Mouse (Mus musculus): ENCODE data around the gene Mcm7. TPM values are rescaled to one million over a fixed set of nuclear protein-coding genes. Genes with fewer than 3 reads are reported as not detected.

Mcm7 gene
- polyA plus RNA-seq, 1 experiment from 2014 or later = 72.3 TPM

- Histone ChIP-seq H3K27ac (ENCODE audit: low read length) (peak within 1 kb of the TSS; percentile 89), H3K9me3 (replicated peaks; ENCODE audit: control insufficient read depth, low read length, poor library complexity, severe bottlenecking) (no peaks in the 10 kb centered on the region), H3K4me1 (ENCODE audit: control insufficient read depth, insufficient read depth, low read length) (peaks cover 18% of the 10 kb centered on the region), H3K27me3 (ENCODE audit: control insufficient read depth, insufficient read depth, low read depth, low read length) (no peaks in the 10 kb centered on the region), H3K36me3 (ENCODE audit: control insufficient read depth, insufficient read depth, low read length) (peaks cover 12% of the 10 kb centered on the region), H3K9ac (ENCODE audit: low read depth, low read length) (peak within 1 kb of the TSS; percentile 94), H3K4me3 (ENCODE audit: low read depth, low read length) (peak within 1 kb of the TSS; percentile 73), H3K4me2 (ENCODE audit: low read length) (peak within 1 kb of the TSS; percentile 85)
- peak; percentile 86 for ATAC-seq
- WGBS = 7% methylated on average over 54 of the region's 54 CpGs
Measured at GRCm38 (mm10) chr5:138193771-138194727, 21.8 kb upstream of the Mcm7 start, which contains the start of gene Mblac1. Gene Mblac1, plus strand, starts transcription at chr5:138194314.

GRCm38 (mm10) chr5:138187661-138188306, 15.6 kb upstream of the Mcm7 start:
- Histone ChIP-seq H3K4me3 (ENCODE audit: low read depth, low read length) (peak overlapping the region; percentile 80), H3K36me3 (ENCODE audit: control insufficient read depth, insufficient read depth, low read length) (peaks cover 12% of the 10 kb centered on the region), H3K4me1 (ENCODE audit: control insufficient read depth, insufficient read depth, low read length) (peaks cover 18% of the 10 kb centered on the region), H3K9me3 (replicated peaks; ENCODE audit: control insufficient read depth, low read length, poor library complexity, severe bottlenecking) (no peaks in the 10 kb centered on the region), H3K27me3 (ENCODE audit: control insufficient read depth, insufficient read depth, low read depth, low read length) (no peaks in the 10 kb centered on the region), H3K27ac (ENCODE audit: low read length) (peak overlapping the region; percentile 82), H3K9ac (ENCODE audit: low read depth, low read length) (peak overlapping the region; percentile 81), H3K4me2 (ENCODE audit: low read length) (peak overlapping the region; percentile 68)
- 1% methylated on average over 10 of the region's 10 CpGs for WGBS
- peak; percentile 87 for ATAC-seq

GRCm38 (mm10) chr5:138186950-138187638, 14.9 kb upstream of the Mcm7 start, which contains the start of the genes Taf6 and Cnpy4:
Gene Taf6, minus strand, starts transcription at chr5:138187451.
Gene Cnpy4, plus strand, starts transcription at chr5:138187485.
- Histone ChIP-seq H3K9me3 (replicated peaks; ENCODE audit: control insufficient read depth, low read length, poor library complexity, severe bottlenecking) (no peaks in the 10 kb centered on the region), H3K27ac (ENCODE audit: low read length) (peak within 1 kb of the TSS; percentile 82), H3K36me3 (ENCODE audit: control insufficient read depth, insufficient read depth, low read length) (peaks cover 9% of the 10 kb centered on the region), H3K4me1 (ENCODE audit: control insufficient read depth, insufficient read depth, low read length) (peaks cover 18% of the 10 kb centered on the region), H3K9ac (ENCODE audit: low read depth, low read length) (peak within 1 kb of the TSS; percentile 86), H3K27me3 (ENCODE audit: control insufficient read depth, insufficient read depth, low read depth, low read length) (no peaks in the 10 kb centered on the region), H3K4me2 (ENCODE audit: low read length) (peak within 1 kb of the TSS; percentile 68), H3K4me3 (ENCODE audit: low read depth, low read length) (peak within 1 kb of the TSS; percentile 80)
- under 1% methylated on average over 31 of the region's 31 CpGs for WGBS
- ATAC-seq = peak; percentile 82

GRCm38 (mm10) chr5:138173217-138173616, 995 bp upstream of the Mcm7 start:
- ATAC-seq = no peak
- Histone ChIP-seq H3K36me3 (ENCODE audit: control insufficient read depth, insufficient read depth, low read length) (peaks cover 41% of the 10 kb centered on the region), H3K4me1 (ENCODE audit: control insufficient read depth, insufficient read depth, low read length) (peaks cover 25% of the 10 kb centered on the region), H3K9me3 (replicated peaks; ENCODE audit: control insufficient read depth, low read length, poor library complexity, severe bottlenecking) (no peaks in the 10 kb centered on the region), H3K9ac (ENCODE audit: low read depth, low read length) (no peak overlapping the region), H3K4me2 (ENCODE audit: low read length) (peak overlapping the region; percentile 93), H3K27me3 (ENCODE audit: control insufficient read depth, insufficient read depth, low read depth, low read length) (no peaks in the 10 kb centered on the region), H3K27ac (ENCODE audit: low read length) (no peak overlapping the region), H3K4me3 (ENCODE audit: low read depth, low read length) (no peak overlapping the region)
- 85% methylated on average over 3 of the region's 3 CpGs for WGBS

- H3K36me3 ChIP-seq (ENCODE audit: control insufficient read depth, insufficient read depth, low read length) = peaks cover 39% of the 10 kb centered on the region
- H3K9me3 ChIP-seq (replicated peaks; ENCODE audit: control insufficient read depth, low read length, poor library complexity, severe bottlenecking) = no peaks in the 10 kb centered on the region
- peak overlapping the region; percentile 88 for H3K27ac ChIP-seq (ENCODE audit: low read length)
- H3K4me1 ChIP-seq (ENCODE audit: control insufficient read depth, insufficient read depth, low read length) = peaks cover 25% of the 10 kb centered on the region
- WGBS = under 1% methylated on average over 47 of the region's 47 CpGs
- H3K4me3 ChIP-seq (ENCODE audit: low read depth, low read length) = peak overlapping the region; percentile 80
- no peaks in the 10 kb centered on the region for H3K27me3 ChIP-seq (ENCODE audit: control insufficient read depth, insufficient read depth, low read depth, low read length)
- H3K4me2 ChIP-seq (ENCODE audit: low read length) = peak overlapping the region; percentile 93
- ATAC-seq = peak; percentile 87
- peak overlapping the region; percentile 60 for H3K9ac ChIP-seq (ENCODE audit: low read depth, low read length)
Measured at GRCm38 (mm10) chr5:138170936-138171561, 1.2 kb downstream of the Mcm7 start.

- no peak overlapping the region for H3K27ac ChIP-seq (ENCODE audit: low read length)
- H3K4me2 ChIP-seq (ENCODE audit: low read length) = no peak overlapping the region
- no peak overlapping the region for H3K4me3 ChIP-seq (ENCODE audit: low read depth, low read length)
- no peak overlapping the region for H3K9ac ChIP-seq (ENCODE audit: low read depth, low read length)
- 88% methylated on average over 8 of the region's 8 CpGs for WGBS
- ATAC-seq = no peak
- H3K4me1 ChIP-seq (ENCODE audit: control insufficient read depth, insufficient read depth, low read length) = peaks cover 24% of the 10 kb centered on the region
- no peaks in the 10 kb centered on the region for H3K9me3 ChIP-seq (replicated peaks; ENCODE audit: control insufficient read depth, low read length, poor library complexity, severe bottlenecking)
- no peaks in the 10 kb centered on the region for H3K27me3 ChIP-seq (ENCODE audit: control insufficient read depth, insufficient read depth, low read depth, low read length)
- peaks cover 46% of the 10 kb centered on the region for H3K36me3 ChIP-seq (ENCODE audit: control insufficient read depth, insufficient read depth, low read length)
Measured at GRCm38 (mm10) chr5:138165594-138165993, 6.6 kb downstream of the Mcm7 start.

GRCm38 (mm10) chr5:138163610-138164009, 8.6 kb downstream of the Mcm7 start:
- Histone ChIP-seq H3K36me3 (ENCODE audit: control insufficient read depth, insufficient read depth, low read length) (peaks cover 42% of the 10 kb centered on the region), H3K27me3 (ENCODE audit: control insufficient read depth, insufficient read depth, low read depth, low read length) (no peaks in the 10 kb centered on the region), H3K4me1 (ENCODE audit: control insufficient read depth, insufficient read depth, low read length) (peaks cover 19% of the 10 kb centered on the region), H3K9ac (ENCODE audit: low read depth, low read length) (no peak overlapping the region), H3K4me2 (ENCODE audit: low read length) (no peak overlapping the region), H3K27ac (ENCODE audit: low read length) (no peak overlapping the region), H3K9me3 (replicated peaks; ENCODE audit: control insufficient read depth, low read length, poor library complexity, severe bottlenecking) (no peaks in the 10 kb centered on the region), H3K4me3 (ENCODE audit: low read depth, low read length) (no peak overlapping the region)
- no peak for ATAC-seq
- 61% methylated on average over 10 of the region's 10 CpGs for WGBS

- Histone ChIP-seq H3K4me3 (ENCODE audit: low read depth, low read length) (no peak overlapping the region), H3K4me2 (ENCODE audit: low read length) (no peak overlapping the region), H3K27ac (ENCODE audit: low read length) (no peak overlapping the region), H3K36me3 (ENCODE audit: control insufficient read depth, insufficient read depth, low read length) (peaks cover 38% of the 10 kb centered on the region), H3K9ac (ENCODE audit: low read depth, low read length) (no peak overlapping the region), H3K4me1 (ENCODE audit: control insufficient read depth, insufficient read depth, low read length) (peaks cover 19% of the 10 kb centered on the region), H3K27me3 (ENCODE audit: control insufficient read depth, insufficient read depth, low read depth, low read length) (no peaks in the 10 kb centered on the region), H3K9me3 (replicated peaks; ENCODE audit: control insufficient read depth, low read length, poor library complexity, severe bottlenecking) (no peaks in the 10 kb centered on the region)
- no peak for ATAC-seq
- WGBS = 77% methylated on average over 6 of the region's 6 CpGs
Measured at GRCm38 (mm10) chr5:138163046-138163445, 9.2 kb downstream of the Mcm7 start.
